Mouse (Mus musculus) neural tube, embryonic 10.5 days (tissue): ENCODE measurements around the gene Herc2.
"Not testable (repeated sequence)": the region's sequence is repeated elsewhere in the genome, so short reads cannot be mapped to it uniquely, and the experiment has no call there.

Experiments used
- DNase-seq: peaks from one replicate; pipeline ENCODE4 v3.0.0-alpha.2; 2017; ENCODE audit warnings: low spot score; ENCODE audit errors: extremely low spot score

Gene Herc2

DNA sequence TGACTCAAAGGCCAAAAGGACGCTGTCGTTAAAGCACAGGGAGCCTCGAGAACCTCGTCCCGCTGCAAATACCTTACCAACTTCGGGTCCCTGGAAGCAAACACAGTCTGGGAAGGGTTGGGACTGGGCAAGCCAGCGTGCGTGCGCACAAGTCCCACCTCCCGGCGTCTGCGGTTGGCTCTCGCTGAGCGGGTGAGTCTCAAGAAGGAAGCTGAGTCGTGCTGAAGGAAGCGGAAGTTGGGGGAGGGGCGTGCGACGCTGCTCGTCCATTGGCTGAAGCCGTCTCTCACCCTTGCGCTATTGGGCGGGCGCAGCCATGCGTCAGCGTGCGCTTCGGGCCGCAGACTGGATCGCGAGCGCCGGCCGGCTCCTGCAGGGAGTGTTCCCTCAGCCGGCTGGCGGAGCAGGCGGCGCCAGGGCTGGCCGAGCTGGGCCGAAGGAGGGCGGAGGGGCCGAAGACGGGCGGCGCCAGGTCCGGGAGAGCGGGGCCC lies at the start of gene Herc2:
Herc2 (plus strand) TSS at position 366 of the 491 bp plus-strand sequence.
- DNase-seq, result peak; percentile 95

- no peak for DNase-seq
Measured at GRCm38 (mm10) chr7:56010318-56011017, 39.5 kb upstream of the Herc2 start.

DNA sequence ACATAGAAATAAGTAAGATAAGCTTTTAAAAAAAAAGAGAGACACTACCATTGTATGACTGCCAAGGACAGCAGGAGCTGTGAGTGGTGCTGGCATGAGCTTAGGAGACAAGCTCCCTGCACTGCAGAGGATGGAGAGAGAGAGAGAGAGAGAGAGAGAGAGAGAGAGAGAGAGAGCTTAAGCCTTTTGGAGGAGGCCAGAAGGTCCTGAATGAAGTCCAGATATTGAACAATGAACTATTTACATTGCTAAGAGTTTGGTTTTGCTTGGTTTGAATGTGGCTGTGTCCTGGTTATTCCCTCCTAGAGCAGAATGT lies 39.0 kb upstream of the Herc2 start:
- no peak for DNase-seq

DNA sequence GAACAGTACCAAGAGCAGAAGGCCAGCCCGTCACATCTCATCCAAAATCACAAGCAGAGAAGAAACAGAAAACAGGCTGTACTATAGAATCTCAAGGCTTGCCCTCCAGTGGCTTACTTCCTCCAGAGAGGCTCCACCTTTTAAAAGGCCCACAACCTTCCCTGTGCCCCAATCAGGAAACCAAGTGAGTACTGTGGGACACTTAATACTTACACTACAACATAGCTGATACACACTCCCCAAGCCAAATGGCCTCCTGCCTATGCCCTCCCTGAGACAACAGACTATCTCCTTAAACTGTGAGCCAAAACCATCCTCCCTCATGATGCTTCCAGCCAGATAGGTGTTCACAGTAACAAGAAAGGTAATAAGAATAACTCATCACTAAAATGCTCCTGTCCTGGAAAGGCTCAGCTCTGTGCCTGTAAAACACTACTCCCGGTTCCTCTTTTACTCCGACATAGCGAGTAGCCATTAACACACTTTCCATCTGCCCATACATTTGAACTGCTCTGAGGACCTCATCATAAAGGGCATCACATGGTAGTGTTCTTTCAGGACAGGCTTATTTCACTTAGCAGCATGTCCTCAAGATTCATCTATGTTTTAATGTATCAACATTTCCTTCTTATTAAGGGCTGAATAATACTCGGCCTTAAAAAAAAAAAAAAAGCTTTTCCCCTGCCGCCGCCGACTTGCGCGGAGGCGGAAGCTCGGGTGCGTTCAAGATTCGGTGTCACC lies 36.6 kb upstream of the Herc2 start:
- DNase-seq, result no peak

GRCm38 (mm10) chr7:56014002-56014702 lies 35.8 kb upstream of the Herc2 start:
- DNase-seq, result not testable (repeated sequence)

DNA sequence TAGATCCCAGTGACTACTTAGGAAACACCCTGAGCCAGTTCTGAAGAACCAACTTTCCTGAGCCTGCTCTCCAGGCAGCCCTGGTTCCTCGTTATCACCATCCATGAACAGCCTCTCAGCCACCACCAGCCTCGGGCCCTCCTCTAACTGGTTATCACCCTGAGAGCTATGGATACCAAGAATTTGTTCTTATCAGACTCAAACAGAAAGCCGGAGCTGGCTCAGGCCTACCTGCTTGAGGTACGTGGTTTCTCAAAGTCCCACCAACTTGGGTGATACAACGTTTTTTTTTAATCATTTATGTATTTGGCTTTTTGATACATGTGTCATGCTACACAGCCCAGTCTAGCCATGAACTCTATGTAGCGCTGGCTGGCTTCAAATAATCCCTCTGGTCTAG lies 34.8 kb upstream of the Herc2 start:
- no peak for DNase-seq

DNA sequence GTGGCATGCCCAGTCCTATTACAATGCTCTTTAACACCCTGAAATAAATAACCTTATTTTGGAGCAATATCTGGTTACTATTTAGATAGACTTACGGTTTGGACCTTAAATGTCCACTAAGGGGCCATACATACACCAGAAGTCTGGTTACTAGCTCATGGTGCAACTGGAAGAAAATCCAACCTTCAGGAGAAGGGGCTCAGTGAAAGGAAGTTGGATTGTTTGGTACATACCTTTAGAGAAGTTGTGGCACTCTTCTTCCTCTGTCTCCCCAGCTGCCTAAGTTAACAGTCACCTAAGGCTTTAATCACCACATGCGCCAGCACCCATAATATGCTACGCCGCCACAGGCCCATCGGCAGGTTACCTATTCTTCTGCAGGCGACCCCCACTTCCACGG lies 34.2 kb upstream of the Herc2 start:
- DNase-seq, result no peak

DNA sequence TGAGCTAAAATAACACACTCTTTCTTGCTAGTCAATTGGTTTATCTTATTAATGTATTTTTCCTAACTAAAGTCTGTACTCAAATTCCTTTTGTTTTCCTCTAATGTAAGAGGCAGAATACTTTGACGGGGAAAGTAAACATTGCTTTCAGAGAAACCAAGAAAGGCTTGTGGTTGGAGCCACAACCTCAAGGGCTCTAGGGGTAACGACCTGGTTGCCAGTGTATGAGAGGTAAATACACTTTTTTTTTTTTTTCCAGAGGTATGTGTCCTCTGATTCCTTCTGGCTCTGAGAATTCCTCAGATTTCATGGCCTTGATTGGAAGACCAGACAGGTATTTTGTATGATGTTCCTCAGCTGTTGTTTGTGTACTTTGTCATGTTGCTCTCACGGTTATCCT lies 32.2 kb upstream of the Herc2 start:
- no peak for DNase-seq

DNA sequence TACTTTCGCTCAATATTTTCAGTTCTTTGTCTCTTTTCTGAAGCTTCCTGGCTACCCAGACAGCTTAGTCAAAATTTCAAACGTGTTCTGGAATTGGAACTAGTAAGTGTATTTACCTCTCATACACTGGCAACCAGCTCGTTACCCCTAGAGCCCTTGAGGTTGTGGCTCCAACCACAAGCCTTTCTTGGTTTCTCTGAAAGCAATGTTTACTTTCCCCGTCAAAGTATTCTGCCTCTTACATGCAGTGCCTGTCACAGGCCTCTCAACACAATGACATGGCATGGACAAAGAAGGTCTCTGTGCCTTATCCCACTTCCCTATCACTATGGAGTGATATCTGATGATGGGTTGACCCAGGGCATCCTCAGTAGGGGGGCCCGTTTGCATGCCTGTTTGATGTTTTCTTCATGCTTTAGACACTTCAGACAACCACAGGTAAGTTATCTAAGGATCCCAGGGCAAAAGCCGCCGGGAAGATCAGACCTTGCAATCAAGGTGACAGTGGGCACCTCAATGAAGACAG lies 31.5 kb upstream of the Herc2 start:
- no peak for DNase-seq

DNA sequence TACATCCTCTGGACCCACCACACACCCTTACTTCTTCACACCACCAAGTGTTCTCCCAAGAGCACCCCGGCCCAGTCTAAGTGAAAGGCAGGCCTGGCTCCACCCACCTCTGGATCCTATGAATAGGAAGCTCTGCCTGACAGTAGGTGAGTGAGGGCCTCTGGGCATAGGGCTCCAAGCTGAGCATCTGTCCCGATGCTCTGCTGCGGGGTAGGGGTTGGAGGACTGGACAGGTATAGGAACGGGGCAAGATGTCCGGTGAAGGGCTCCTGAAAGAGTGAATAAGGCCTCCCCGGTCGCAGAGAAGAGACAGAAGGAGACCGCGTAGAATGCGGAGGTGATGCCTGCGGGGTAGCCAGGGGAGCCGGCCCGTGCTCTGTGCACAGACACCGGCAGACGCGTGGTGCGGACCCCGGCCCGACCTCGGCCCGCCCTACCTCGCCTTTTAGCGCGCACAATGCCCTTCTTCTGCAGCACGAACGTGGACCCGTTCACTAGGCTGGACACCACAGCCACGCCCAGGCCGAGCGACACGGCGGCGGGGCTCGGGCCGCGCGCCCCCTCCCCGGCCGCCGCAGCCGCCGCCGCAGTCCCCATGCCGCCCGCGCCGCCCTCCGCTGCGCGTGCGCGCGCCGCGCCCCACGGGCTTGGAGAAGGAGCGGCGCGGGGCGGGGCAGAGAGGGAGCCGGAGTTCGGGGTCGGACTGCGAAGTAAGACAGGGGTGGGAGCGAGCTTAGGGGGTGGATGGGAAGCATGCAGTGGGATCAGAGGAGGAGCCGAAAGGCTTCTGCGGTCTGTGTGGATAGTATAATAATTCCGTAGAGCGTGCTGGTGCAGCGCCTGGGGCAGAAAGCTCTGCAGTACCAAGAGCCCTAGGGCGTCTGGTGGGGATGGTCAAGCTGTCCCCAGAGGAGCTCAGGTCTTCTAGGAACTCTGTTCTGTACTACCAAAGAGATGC lies 30.7 kb upstream of the Herc2 start:
- peak; percentile 76 for DNase-seq

GRCm38 (mm10) chr7:56019930-56020253 lies 30.1 kb upstream of the Herc2 start, which contains the start of gene Nipa1:
Gene Nipa1, minus strand, starts transcription at chr7:56019954.
- no peak for DNase-seq

GRCm38 (mm10) chr7:56023586-56023985 lies 26.4 kb upstream of the Herc2 start:
- DNase-seq, result no peak

- peak; percentile 71 for DNase-seq
Measured at GRCm38 (mm10) chr7:56042353-56042752, 7.6 kb upstream of the Herc2 start.

DNA sequence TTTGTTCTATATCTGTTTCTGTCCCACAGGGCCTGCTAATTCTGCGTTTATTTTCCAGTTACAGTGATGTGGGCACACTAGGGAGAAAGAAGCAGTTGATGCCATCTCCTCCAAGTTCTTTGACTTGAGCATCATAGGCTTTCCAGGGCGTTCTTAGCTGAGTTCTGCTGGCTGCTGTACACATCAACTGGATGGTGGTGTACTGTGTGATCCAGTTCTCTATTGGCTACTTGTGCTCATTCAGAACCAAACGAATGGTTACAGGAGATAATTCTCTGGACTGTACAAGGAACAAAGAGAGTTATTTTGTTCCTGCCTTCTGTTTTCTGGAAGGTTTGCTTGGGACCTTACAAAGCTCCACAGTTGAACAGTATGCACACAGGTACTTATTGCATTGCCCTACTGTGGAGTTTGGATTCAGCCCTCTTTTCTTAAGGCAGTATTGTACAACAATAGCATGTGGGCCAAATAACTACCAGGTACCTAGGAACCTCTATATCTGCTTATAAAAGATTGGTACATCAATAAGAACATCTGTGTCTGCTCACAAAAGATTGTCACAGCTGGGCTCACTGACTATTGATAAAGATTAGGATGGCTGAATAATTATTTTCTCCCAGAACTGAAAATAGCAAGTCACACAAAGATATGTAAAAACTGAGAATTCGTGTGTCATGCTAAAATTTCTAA lies 6.3 kb upstream of the Herc2 start:
- no peak for DNase-seq

- DNase-seq, result no peak
Measured at GRCm38 (mm10) chr7:56044267-56044629, 5.7 kb upstream of the Herc2 start.

DNA sequence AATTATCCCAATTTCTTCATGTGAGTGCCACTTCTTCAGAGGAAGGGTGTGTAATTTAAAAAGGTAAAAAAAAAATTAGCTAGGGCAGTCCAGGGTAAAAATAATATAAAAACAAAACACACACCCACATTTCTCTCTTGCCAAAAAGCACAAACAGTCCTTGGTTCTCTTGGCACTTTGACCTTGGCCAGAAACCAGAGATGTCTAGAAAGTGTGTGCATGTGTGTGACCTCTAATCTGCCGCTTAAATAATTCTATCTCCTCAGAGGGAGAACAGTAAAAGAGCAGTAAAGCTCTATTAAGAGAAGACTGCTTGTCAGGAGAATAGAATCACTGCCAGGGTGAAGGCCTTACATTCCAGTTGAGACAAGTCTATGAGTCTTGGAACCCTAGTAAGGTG lies 2.8 kb upstream of the Herc2 start:
- no peak for DNase-seq

DNA sequence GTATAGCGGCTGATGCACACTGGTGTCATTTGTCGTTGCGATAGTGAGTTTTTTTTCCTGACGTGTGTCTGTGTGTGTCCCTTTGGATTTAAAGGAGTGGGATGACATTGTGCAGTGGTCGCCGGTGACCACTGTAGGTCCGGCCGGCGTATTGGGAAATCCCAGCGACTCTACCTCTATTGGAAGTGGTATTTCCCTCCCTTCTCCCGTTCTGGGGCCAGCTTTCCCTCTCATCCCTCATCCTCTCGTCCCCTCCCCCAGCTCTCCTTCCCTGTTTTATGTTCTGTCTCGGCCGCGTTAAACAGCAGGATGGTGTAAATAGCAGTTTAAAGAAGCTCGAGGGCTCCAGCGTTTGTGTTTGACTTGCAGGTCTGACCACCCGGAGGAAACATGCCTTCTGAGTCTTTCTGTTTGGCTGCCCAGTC lies 503 bp downstream of the Herc2 start:
- peak; percentile 57 for DNase-seq

DNA sequence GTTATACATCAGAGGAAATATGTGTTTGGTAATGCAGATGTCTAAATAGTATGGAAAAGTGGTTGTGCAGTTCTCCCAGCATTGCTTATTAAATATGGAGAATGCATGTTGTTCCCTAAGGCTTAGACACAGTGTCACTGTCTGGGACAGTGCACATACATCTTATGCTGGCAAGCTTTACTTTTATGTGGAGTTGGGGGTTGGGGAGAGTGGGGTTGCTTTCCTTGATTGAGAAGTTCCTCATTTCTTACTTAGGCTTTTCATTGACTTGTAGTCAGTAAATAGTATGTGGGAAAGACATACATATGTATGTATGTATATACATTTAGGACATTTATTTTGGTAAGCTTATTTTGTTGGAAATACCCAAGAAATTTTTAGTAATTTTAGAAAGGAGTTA lies 3.0 kb downstream of the Herc2 start:
- DNase-seq, result no peak

- DNase-seq, result no peak
Measured at GRCm38 (mm10) chr7:56055338-56055737, 5.3 kb downstream of the Herc2 start.

GRCm38 (mm10) chr7:56064876-56065275 lies 14.9 kb downstream of the Herc2 start:
- no peak for DNase-seq
